Comparison of ENCODE assay signal across 8 mouse cellular contexts in the genomic region with DNA sequence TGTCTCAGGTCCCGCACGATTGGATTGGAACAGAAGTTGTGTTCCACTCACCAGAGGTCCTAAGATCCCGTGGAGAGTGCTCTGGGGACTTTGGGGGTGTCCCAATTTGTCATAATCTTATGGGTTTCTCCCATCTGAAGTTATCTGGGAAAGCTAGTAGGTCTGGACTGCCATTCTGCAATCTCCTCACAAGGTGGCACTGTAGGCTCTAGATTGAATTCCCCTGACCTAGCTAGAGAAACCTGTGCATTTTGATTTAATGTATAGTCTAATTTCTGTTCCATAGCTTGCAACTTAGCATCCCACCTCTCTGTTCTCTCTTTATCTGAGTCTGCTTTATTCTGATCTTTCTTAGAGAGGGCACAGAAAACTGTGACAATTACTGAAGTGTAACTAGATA. TPM values are rescaled to one million over a fixed set of nuclear protein-coding genes. Genes with fewer than 3 reads are reported as not detected.
A peak's percentile ranks its signal among the peaks of the same experiment; 100 is the strongest.
DNase-seq lines count a peak whose midpoint lies in the region; ATAC-seq and TF ChIP-seq lines count a peak whose summit lies in the region.

No protein-coding gene starts in this region.

- peak; percentile 54; the same call in 1 of the 2 replicates for TF ChIP-seq CTCF in cerebellum, adult 2 months (IDR thresholded peaks at IDR 0.05; ENCODE audit: borderline replicate concordance, insufficient read depth, low read depth, low read length)
- TF ChIP-seq CTCF in midbrain, postnatal 0 days (IDR thresholded peaks at IDR 0.05), result peak; percentile 77

- no peak overlapping the region for H3K4me3 ChIP-seq in cerebellum, adult 2 months (replicated peaks; ENCODE audit: insufficient read depth, low read depth, low read length)
- H3K4me3 ChIP-seq in midbrain, postnatal 0 days (ENCODE audit: low read depth, low read length), result no peak overlapping the region

- TF ChIP-seq POLR2A in cerebellum, adult 2 months (IDR thresholded peaks at IDR 0.05; ENCODE audit: borderline replicate concordance, insufficient read depth, low read length), result no peak

- no peak overlapping the region for H3K9ac ChIP-seq in midbrain, postnatal 0 days (replicated peaks; ENCODE audit: low read length, poor library complexity, severe bottlenecking)

- ATAC-seq in midbrain, postnatal 0 days (ENCODE audit: low FRiP score), result no peak

- WGBS in cerebellum, adult 2 months, result 56% methylated on average over 3 of the region's 3 CpGs
- 54% methylated on average over 3 of the region's 3 CpGs for WGBS in midbrain, postnatal 0 days

- H3K27me3 ChIP-seq in cerebellum, adult 2 months (ENCODE audit: control insufficient read depth, insufficient read depth, low read length), result no peaks in the 10 kb centered on the region
- no peaks in the 10 kb centered on the region for H3K27me3 ChIP-seq in midbrain, postnatal 0 days (ENCODE audit: insufficient read depth, low read length)

- no peak overlapping the region for H3K4me2 ChIP-seq in midbrain, postnatal 0 days (ENCODE audit: low read depth, low read length, poor library complexity, severe bottlenecking)

- no peaks in the 10 kb centered on the region for H3K36me3 ChIP-seq in midbrain, postnatal 0 days (ENCODE audit: insufficient read depth, low read length)

- intact Hi-C loops in left cerebral cortex, postnatal 25 days (cut with DNase I), result no loop called here
- intact Hi-C loops in gastrocnemius, postnatal 36 days (cut with DNase I), result no loop called here

- H3K27ac ChIP-seq in cerebellum, adult 2 months (ENCODE audit: insufficient read depth, low read length), result no peak overlapping the region
- no peak overlapping the region for H3K27ac ChIP-seq in midbrain, postnatal 0 days (ENCODE audit: low read depth, low read length)

- DNase-seq in cerebellum, adult 2 months, result peak in 1 of 2 experiments; percentile 12
- no peak for DNase-seq in cerebellum, adult 9-10 months
- peak; percentile 6 to 32 for DNase-seq in left cerebral cortex, postnatal 25 days (ENCODE audit: low spot score in 2 of 2)
- DNase-seq in left cerebral cortex, adult 8-10 months (ENCODE audit: low spot score in 2 of 2), result no peak
- peak; percentile 25 for DNase-seq in c-Kit-positive CD71-negative TER-119-negative erythroid progenitor cells, embryonic 14.5 days (ENCODE audit: low read depth)
- DNase-seq in kidney, postnatal 10 days, result peak; percentile 21
- DNase-seq in midbrain, postnatal 0 days (ENCODE audit: low spot score), result peak; percentile 58
- no peak for DNase-seq in gastrocnemius, postnatal 36 days

- H3K4me1 ChIP-seq in cerebellum, adult 2 months (ENCODE audit: control insufficient read depth, insufficient read depth, low read length), result no peaks in the 10 kb centered on the region
- no peaks in the 10 kb centered on the region for H3K4me1 ChIP-seq in midbrain, postnatal 0 days (ENCODE audit: insufficient read depth, low read length)

- H3K9me3 ChIP-seq in midbrain, postnatal 0 days (ENCODE audit: low read length), result no peaks in the 10 kb centered on the region

RNA-seq across cellular contexts. Expression of a gene that starts 42.1 kb away (rescaled TPM):
- polyA plus RNA-seq in cerebellum, adult 2 months (2012; rRNA removed), result 50.9 and 51.9 TPM in 2 replicates
- 10 to 100 TPM; 64.4 to 64.5 TPM for total RNA-seq in left cerebral cortex, postnatal 25 days (2021)
- 10 to 100 TPM; 55.8 to 69.5 (median 58.4) TPM for total RNA-seq in left cerebral cortex, adult 8-10 months (2022)
- total RNA-seq in midbrain, postnatal 0 days (2014; rRNA removed), result 51.4 and 51.9 TPM in 2 replicates
- 46.0 and 48.4 TPM in 2 replicates for polyA plus RNA-seq in midbrain, postnatal 0 days (2015; fragmentation: Nextera tagmentation; extraction: Ambion mirVana)
- 10 to 100 TPM; 51.8 to 55.5 TPM for total RNA-seq in gastrocnemius, postnatal 36 days (2021)

Comparison
In these comparisons a context has a peak if more than half of its experiments do, and no peak if none do; other contexts are left out.
1. DNase-seq: peak in left cerebral cortex, postnatal 25 days (2 of 2), c-Kit-positive CD71-negative TER-119-negative erythroid progenitor cells, embryonic 14.5 days (single experiment), kidney, postnatal 10 days (single experiment) and midbrain, postnatal 0 days (single experiment); none in cerebellum, adult 9-10 months (single experiment), left cerebral cortex, adult 8-10 months (0 of 2) and gastrocnemius, postnatal 36 days (0 of 2).